Mouse (Mus musculus): ENCODE results near the gene Col6a2. TPM values are rescaled to one million over a fixed set of nuclear protein-coding genes. Genes with fewer than 3 reads are reported as not detected.
A peak's percentile ranks its signal among the peaks of the same experiment; 100 is the strongest.

Col6a2 gene
- total RNA-seq, 2 experiments from 2014 or later, result 32.0 to 33.3 TPM

DNA sequence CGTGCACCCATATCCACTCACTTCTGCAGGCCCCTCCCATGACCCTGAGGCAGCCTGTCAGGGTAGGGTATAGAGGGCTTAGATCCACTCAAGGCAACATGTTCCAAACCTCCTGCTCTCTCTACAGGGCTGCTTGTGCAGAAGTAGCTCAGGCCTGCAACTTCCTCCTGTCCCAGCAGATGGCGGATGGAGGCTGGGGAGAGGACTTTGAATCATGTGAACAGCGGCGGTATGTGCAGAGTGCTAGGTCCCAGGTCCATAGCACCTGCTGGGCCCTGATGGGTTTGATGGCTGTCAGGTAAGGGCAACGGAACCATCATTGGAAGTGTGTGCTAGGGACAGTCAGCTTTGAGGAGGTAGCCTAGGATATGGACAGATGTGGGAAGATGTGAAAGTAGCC, 73.0 kb downstream of the Col6a2 start:
- peak; percentile 9 for DNase-seq (ENCODE audit: low spot score)

DNA sequence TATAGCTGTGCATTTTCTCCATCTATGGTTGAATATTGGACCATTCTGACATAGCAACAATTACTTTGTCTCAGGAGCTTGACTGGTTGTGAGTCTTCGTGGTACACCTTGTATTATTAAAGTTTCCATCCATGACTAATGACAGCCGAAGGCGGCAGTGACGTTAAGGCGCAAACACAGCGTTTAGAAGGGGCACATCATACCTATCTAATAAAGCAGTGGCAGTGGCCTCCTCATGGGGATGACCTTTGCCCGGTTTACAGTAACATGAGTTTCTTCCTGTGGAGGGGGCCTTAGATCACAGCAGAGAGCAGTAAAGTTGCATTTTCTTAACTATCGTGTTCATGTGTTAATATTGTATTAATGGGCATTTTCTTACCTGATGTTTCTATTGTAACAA, 75.2 kb downstream of the Col6a2 start:
- no peak for DNase-seq (ENCODE audit: low spot score)

DNA sequence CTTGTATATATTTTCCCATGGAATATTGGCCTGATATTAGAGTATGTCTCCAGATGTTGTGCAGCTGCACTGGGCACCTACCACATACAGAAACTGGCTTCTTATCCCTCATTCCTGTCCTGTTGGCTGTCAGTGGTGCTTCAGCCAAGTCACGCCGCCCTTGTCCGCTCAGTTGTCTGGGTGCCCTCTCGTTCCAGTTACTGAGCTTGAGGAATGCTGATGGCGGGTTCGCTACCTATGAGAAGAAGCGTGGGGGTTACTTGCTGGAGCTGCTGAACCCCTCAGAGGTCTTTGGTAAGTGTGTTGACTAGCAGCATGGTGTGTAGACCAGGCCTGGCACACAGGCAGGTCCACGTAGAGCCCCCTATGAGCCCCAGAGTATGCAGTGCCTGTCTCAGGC, 76.9 kb downstream of the Col6a2 start:
- DNase-seq (ENCODE audit: low spot score), result no peak

Other genes with a start within 250 kb of the Col6a2 start
- gene AC141477.1, start 183.2 kb downstream of the Col6a2 start, total RNA-seq (2021), result not detected
- 10 to 100 TPM; 59.1 to 63.4 TPM for gene Pcnt, start 180.8 kb downstream of the Col6a2 start, total RNA-seq (2021)
- under 1 TPM in 1 of 2 experiments, not detected in 1; 0.23 TPM for gene 2610028H24Rik, start 174.5 kb downstream of the Col6a2 start, total RNA-seq (2021)
- gene Mcm3ap, start 154.7 kb downstream of the Col6a2 start, total RNA-seq (2021), result 10 to 100 TPM; 16.9 to 18.4 TPM
- gene Ybey, start 154.5 kb downstream of the Col6a2 start, total RNA-seq (2021), result 1 to 10 TPM; 3.8 to 3.9 TPM
- 1 to 10 TPM; 6.5 to 9.8 TPM for gene Lss, start 92.0 kb downstream of the Col6a2 start, total RNA-seq (2021)
- gene Spatc1l, start 61.4 kb downstream of the Col6a2 start, total RNA-seq (2021), result not detected
- under 1 TPM in 1 of 2 experiments, not detected in 1; 0.57 TPM for gene Ftcd, start 48.0 kb downstream of the Col6a2 start, total RNA-seq (2021)
- 10 to 100 TPM; 28.2 to 28.5 TPM for gene Col6a1, start 102.5 kb upstream of the Col6a2 start, total RNA-seq (2021)

Measured in gastrocnemius, adult 18-20 months (tissue).